Mouse (Mus musculus): ENCODE results near the gene Gm21915. TPM values are rescaled to one million over a fixed set of nuclear protein-coding genes. Genes with fewer than 3 reads are reported as not detected.

Gene Gm21915
- not detected in 2 replicates for polyA plus RNA-seq (2015; fragmentation: Nextera tagmentation; extraction: Ambion mirVana)

DNA sequence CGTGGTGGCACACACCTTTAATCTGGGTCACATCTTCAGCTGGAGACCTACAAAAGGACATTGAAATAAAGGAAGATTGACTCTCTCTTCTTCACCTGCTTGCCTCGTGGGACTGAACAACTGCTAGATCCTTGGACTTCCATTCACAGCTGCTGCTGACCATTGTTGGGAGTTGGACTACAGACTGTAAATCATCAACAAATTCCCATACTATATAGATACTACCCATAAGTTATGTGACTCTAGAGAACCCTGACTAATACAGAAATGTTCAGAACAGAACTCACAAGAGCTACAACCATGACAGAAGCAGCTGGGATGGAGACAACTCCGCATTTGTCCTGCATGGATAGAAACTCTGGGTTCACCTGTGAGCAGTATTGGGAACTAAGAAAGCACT is at the start of gene Gm21915:
Gene Gm21915 (plus strand): TSS at position 301 of the 400 bp plus-strand sequence.
- WGBS = 83% methylated on average over 3 of the region's 3 CpGs
- peaks cover 15% of the 10 kb centered on the region for H3K4me1 ChIP-seq
- no peak within 1 kb of the TSS; the same call in 1 of the 2 replicates for H3K4me2 ChIP-seq (replicated peaks)
- no peaks in the 10 kb centered on the region for H3K36me3 ChIP-seq
- ATAC-seq (ENCODE audit: low FRiP score, low read depth) = no peak
- no peaks in the 10 kb centered on the region for H3K9me3 ChIP-seq
- no peak within 1 kb of the TSS; the same call in 1 of the 2 replicates for H3K27ac ChIP-seq
- H3K4me3 ChIP-seq = no peak within 1 kb of the TSS
- no peak within 1 kb of the TSS for H3K9ac ChIP-seq
- no peaks in the 10 kb centered on the region for H3K27me3 ChIP-seq

DNA sequence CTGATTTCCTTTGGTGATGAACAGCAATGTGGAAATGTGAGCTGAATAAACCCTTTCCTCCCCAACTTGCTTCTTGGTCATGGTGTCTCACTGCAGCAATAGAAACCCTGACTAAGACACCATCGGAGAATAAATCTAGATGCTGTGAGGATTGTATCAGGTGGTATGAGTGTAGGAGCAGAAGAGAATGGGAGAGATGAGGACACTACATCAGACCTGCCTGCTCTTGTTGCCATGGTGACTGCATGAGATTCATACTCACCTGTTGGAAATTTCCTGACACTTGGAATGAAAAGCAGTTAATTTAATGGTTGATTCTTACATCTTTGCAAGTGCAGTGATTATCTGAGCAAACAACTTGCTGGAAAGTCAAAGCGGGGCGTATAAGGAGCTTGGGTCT is 48.1 kb upstream of the Gm21915 start:
- H3K4me1 ChIP-seq = peaks cover 10% of the 10 kb centered on the region
- H3K4me2 ChIP-seq (replicated peaks) = no peak overlapping the region
- ATAC-seq (ENCODE audit: low FRiP score, low read depth) = no peak
- H3K27me3 ChIP-seq = peaks cover 21% of the 10 kb centered on the region; the same call in 1 of the 2 replicates
- H3K9me3 ChIP-seq = no peaks in the 10 kb centered on the region
- H3K9ac ChIP-seq = no peak overlapping the region
- H3K36me3 ChIP-seq = no peaks in the 10 kb centered on the region
- no peak overlapping the region for H3K4me3 ChIP-seq
- WGBS = 95% methylated on average over 3 of the region's 3 CpGs
- H3K27ac ChIP-seq = no peak overlapping the region

DNA sequence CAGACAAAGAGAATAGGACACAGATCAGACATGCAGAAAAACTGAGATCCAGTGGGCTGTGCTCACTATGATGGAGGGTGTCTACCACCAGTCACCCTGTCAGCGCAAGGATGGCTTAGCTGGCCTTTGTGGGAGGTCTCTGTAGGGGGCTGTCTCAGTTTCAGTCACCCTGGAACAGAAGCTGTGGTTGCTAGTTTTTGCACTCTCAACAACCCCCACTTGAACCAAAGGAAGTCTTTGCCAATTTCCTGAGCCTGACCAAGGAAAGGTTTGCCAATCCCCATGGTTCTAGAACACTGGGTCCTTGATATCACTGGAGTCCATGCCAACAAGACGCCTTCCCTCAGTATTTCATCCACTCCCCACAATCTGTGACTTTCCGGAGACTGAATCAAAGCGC is 47.6 kb upstream of the Gm21915 start:
- no peaks in the 10 kb centered on the region for H3K36me3 ChIP-seq
- peaks cover 4% of the 10 kb centered on the region; the same call in 1 of the 2 replicates for H3K4me1 ChIP-seq

DNA sequence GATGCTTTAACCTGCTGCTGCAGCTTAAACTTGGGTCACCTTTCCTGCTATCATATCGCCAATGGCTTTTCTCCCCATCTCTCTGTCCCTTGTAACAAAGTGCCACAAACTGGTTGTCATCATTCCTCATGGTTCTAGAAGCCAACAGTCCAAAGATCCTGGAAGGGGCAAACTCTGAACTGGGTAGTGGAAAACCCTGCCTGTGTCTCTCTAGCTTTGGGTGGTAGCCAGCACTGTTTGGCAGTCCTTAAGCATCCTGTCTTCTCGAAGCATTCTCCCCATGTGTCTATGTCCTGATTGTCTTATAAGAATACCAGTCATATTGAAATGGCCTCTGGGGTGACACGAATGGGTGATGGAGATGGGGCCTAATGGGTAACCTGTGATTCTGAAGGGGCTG is 45.1 kb upstream of the Gm21915 start:
- no peak overlapping the region for H3K9ac ChIP-seq
- no peak overlapping the region for H3K27ac ChIP-seq
- no peak overlapping the region for H3K4me3 ChIP-seq
- ATAC-seq (ENCODE audit: low FRiP score, low read depth) = no peak
- peaks cover 2% of the 10 kb centered on the region; the same call in 1 of the 2 replicates for H3K4me1 ChIP-seq
- no peak overlapping the region for H3K4me2 ChIP-seq (replicated peaks)
- no peaks in the 10 kb centered on the region for H3K36me3 ChIP-seq
- peaks cover 9% of the 10 kb centered on the region; the same call in 1 of the 2 replicates for H3K27me3 ChIP-seq
- 85% methylated on average over 3 of the region's 3 CpGs for WGBS
- no peaks in the 10 kb centered on the region for H3K9me3 ChIP-seq

More for the DNA sequence above, 47.6 kb upstream of the Gm21915 start:
- no peak for ATAC-seq (ENCODE audit: low FRiP score, low read depth)
- WGBS = 92% methylated on average over 4 of the region's 4 CpGs
- Histone ChIP-seq H3K9me3 (no peaks in the 10 kb centered on the region), H3K4me2 (replicated peaks) (no peak overlapping the region), H3K27ac (no peak overlapping the region), H3K4me3 (no peak overlapping the region), H3K9ac (no peak overlapping the region), H3K27me3 (peaks cover 20% of the 10 kb centered on the region; the same call in 1 of the 2 replicates)

DNA sequence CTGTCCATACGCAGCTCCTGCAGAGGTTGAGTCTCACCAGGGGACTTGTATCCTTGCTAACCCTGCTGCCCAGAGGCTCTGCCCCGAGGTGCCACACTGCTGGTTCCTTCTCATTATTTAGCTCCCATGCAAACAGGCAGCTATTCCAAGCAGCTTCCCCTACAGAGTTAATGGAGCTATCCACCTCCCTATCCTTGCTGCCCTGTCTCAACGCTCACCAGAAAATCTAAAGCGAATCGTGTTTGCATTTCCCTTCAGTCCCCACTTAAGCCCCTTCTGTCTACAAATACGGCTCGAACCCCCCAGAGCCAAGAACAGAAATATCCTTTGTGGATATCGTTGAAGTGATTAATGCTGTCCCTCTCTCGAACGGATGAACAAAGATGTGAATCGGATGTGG is 43.8 kb upstream of the Gm21915 start:
- no peak overlapping the region for H3K4me3 ChIP-seq
- no peaks in the 10 kb centered on the region for H3K9me3 ChIP-seq
- no peak overlapping the region for H3K9ac ChIP-seq
- no peak for ATAC-seq (ENCODE audit: low FRiP score, low read depth)
- H3K27ac ChIP-seq = no peak overlapping the region
- H3K4me2 ChIP-seq (replicated peaks) = no peak overlapping the region
- peaks cover 2% of the 10 kb centered on the region; the same call in 1 of the 2 replicates for H3K4me1 ChIP-seq
- WGBS = 51% methylated on average over 11 of the region's 11 CpGs
- H3K36me3 ChIP-seq = no peaks in the 10 kb centered on the region
- H3K27me3 ChIP-seq = peaks cover 9% of the 10 kb centered on the region; the same call in 1 of the 2 replicates

DNA sequence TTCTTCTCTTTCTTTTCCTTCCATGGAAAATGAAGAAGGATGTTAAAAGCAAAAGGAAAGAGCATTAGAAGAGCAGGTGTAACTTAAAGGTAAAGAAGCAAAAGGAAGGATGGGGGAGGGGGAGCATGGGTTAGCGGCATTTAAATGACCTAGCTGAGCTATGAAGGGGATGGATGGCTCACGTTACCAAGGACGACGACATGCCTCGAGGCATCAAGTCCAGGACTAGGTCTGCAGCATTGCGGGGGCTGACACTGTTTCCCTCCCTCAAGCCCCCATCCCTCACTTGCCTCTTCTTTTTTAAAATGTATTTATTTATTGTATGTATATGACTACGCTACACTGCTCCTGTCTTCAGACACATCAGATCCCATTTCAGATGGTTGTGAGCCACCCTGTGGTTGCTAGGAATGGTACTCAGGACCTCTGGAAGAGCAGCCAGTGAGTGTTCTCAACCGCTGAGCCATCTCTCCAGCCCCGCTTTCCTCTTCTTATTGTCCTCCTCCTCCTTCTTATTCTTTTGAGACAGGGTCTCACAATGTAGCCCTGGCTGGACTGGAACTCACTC is 43.2 kb upstream of the Gm21915 start:
- Histone ChIP-seq H3K4me1 (peaks cover 2% of the 10 kb centered on the region; the same call in 1 of the 2 replicates), H3K27me3 (peaks cover 6% of the 10 kb centered on the region; the same call in 1 of the 2 replicates)
- WGBS = 34% methylated on average over 9 of the region's 9 CpGs

DNA sequence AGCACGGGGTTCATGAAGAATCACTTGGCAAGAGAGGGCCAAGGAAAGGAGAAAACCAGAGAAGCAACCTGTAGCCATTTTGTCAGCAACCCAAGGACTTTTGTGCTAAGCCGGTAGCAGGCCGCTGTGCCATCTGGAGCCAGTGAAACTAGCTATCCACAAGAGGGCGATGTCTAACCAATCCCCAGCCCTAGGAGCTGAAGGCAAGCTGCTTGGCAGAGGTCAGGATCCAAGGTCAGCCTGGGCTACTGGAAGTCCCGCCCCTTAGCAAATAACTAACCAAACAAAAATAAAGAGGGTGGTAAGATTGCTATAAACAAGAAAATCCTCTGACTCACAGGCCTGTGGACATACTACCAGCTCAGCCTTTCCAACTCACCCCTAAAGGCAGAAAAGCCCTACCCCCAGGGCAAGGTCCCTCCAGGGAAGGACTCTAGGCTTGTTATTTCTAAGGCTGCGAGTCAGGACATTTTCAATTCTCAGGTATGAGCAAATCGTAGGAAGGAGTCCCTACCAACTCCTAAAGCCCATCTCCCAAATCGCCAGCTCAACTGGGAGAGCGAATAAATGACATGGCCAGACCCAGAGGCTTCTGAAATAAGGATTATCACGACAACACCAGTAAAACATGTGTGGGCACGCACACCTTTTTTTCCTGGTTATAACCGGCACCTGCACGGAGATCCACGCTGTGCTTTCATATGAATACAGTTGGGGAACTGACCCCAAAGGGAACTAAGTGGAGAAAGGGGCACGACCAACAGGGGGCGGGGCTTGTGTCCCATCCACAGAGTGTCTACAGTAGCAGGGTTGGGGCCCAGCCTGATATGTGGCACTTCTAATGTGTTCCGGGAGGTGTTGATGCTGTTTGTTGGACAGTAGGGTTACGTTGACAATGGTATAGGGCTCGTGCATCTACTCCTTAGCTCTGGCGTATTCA is 42.0 kb upstream of the Gm21915 start:
- Histone ChIP-seq H3K4me2 (replicated peaks) (no peak overlapping the region), H3K9me3 (no peaks in the 10 kb centered on the region), H3K4me3 (no peak overlapping the region), H3K4me1 (peaks cover 2% of the 10 kb centered on the region; the same call in 1 of the 2 replicates), H3K9ac (no peak overlapping the region), H3K36me3 (no peaks in the 10 kb centered on the region), H3K27me3 (peaks cover 4% of the 10 kb centered on the region; the same call in 1 of the 2 replicates), H3K27ac (no peak overlapping the region)
- ATAC-seq (ENCODE audit: low FRiP score, low read depth) = no peak
- WGBS = 63% methylated on average over 20 of the region's 20 CpGs

More for the DNA sequence above, 43.2 kb upstream of the Gm21915 start:
- no peak overlapping the region for H3K4me2 ChIP-seq (replicated peaks)
- no peak overlapping the region for H3K27ac ChIP-seq
- no peaks in the 10 kb centered on the region for H3K36me3 ChIP-seq
- H3K4me3 ChIP-seq = no peak overlapping the region
- H3K9me3 ChIP-seq = no peaks in the 10 kb centered on the region
- ATAC-seq (ENCODE audit: low FRiP score, low read depth) = no peak
- no peak overlapping the region for H3K9ac ChIP-seq

DNA sequence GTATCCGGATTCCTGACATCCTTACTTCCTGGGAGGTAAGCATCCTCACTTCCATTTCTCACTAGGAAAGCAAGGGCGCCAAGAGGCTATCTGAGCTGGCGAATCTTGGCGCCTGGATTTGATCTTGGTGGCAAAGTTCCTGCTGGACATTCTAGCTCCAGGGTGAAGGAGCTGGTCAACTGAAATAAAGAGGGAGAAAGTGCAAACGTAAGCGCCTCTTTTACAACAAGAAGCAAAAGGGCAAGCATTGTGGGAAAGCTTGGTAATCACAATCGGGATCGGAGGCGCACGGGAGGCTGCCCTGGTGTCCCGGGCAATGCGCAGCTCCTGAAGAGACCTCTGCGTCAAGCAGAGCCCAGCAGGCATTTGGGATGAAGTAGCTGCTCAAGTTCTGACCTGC is 41.0 kb upstream of the Gm21915 start:
- no peak overlapping the region for H3K27ac ChIP-seq
- H3K9me3 ChIP-seq = no peaks in the 10 kb centered on the region
- ATAC-seq (ENCODE audit: low FRiP score, low read depth) = no peak
- H3K4me1 ChIP-seq = no peaks in the 10 kb centered on the region
- H3K4me2 ChIP-seq (replicated peaks) = no peak overlapping the region
- peaks cover 4% of the 10 kb centered on the region; the same call in 1 of the 2 replicates for H3K27me3 ChIP-seq
- WGBS = 52% methylated on average over 13 of the region's 13 CpGs
- H3K36me3 ChIP-seq = no peaks in the 10 kb centered on the region
- H3K4me3 ChIP-seq = no peak overlapping the region
- H3K9ac ChIP-seq = no peak overlapping the region

DNA sequence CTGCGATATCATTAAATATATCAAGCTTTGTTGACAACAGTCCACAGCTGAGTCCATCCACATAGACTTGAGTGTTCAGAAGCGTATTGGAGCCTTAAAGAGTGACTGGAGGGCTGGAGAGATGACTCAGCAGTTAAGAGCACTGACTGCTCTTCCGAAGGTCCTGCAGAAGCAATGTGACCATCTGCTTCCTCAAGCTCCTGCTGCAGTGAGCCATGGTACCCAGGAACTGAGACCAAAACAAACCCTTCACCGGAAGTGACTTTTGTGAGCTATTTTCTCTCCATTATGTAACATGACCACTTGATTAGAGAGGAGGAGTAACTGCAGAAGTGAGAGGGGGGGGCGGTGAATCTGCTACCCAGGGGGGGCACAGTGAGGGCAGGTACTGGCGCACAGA is 39.3 kb upstream of the Gm21915 start:
- no peak overlapping the region for H3K9ac ChIP-seq
- H3K4me1 ChIP-seq = peaks cover under 1% of the 10 kb centered on the region; the same call in 1 of the 2 replicates
- no peak overlapping the region for H3K4me2 ChIP-seq (replicated peaks)
- no peak overlapping the region for H3K27ac ChIP-seq
- 63% methylated on average over 6 of the region's 6 CpGs for WGBS
- no peak overlapping the region for H3K4me3 ChIP-seq
- H3K27me3 ChIP-seq = peaks cover 4% of the 10 kb centered on the region; the same call in 1 of the 2 replicates
- no peaks in the 10 kb centered on the region for H3K9me3 ChIP-seq
- no peaks in the 10 kb centered on the region for H3K36me3 ChIP-seq
- ATAC-seq (ENCODE audit: low FRiP score, low read depth) = no peak

DNA sequence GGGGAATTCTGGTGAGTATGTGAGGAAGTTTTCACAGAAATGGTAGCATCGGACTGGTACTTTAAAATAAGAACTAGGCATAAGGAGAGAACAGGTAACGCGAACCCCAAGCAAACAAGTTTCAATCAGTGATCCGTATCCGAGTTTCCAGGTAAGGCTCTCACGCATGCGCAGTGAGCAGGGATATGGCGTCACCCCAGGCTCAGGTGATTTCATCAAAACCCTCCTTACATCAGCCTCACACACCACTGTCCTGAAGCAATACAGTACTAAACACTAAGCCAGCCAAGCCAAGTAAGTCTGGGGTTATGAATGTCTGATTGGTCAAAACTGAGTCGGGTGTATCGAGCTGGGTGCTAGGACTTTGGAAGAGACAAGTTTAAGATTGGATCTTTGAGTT is 38.9 kb upstream of the Gm21915 start:
- no peaks in the 10 kb centered on the region for H3K36me3 ChIP-seq
- H3K9me3 ChIP-seq = no peaks in the 10 kb centered on the region
- H3K27ac ChIP-seq = no peak overlapping the region
- no peak overlapping the region for H3K9ac ChIP-seq
- no peak overlapping the region for H3K4me3 ChIP-seq
- H3K4me1 ChIP-seq = peaks cover 5% of the 10 kb centered on the region
- WGBS = 88% methylated on average over 10 of the region's 10 CpGs
- peaks cover under 1% of the 10 kb centered on the region; the same call in 1 of the 2 replicates for H3K27me3 ChIP-seq
- H3K4me2 ChIP-seq (replicated peaks) = no peak overlapping the region
- no peak for ATAC-seq (ENCODE audit: low FRiP score, low read depth)

DNA sequence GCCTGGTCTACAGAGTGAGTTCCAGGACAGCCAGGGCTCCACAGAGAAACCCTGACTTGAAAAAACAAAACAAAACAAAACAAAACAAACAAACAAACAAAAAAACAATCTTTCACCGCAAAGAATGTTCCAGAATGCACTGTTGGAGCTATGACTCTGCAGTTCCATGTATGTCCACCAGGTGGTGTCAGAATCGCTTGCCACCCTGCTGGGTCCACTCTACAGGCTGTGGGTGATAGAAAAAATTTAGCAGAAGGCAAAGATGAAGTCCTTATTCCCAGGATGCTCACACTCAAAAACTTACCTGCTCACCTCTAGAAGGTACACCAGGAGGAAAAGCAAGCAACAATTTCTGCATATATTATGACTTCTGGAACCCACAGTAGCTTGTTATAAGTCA is 34.4 kb upstream of the Gm21915 start:
- H3K4me2 ChIP-seq (replicated peaks) = no peak overlapping the region
- no peaks in the 10 kb centered on the region for H3K27me3 ChIP-seq
- WGBS = 17% methylated on average over 2 of the region's 2 CpGs
- H3K4me1 ChIP-seq = peaks cover 28% of the 10 kb centered on the region
- H3K9me3 ChIP-seq = no peaks in the 10 kb centered on the region
- H3K36me3 ChIP-seq = no peaks in the 10 kb centered on the region
- no peak overlapping the region for H3K27ac ChIP-seq
- 0 out of 2 replicates have a peak, but pooled peaks have one; percentile 41 for ATAC-seq (ENCODE audit: low FRiP score, low read depth)
- no peak overlapping the region for H3K4me3 ChIP-seq
- no peak overlapping the region for H3K9ac ChIP-seq

Data from limb, embryonic 13.5 days (tissue).